Mouse (Mus musculus) kidney, adult 2 months (tissue): Measurements from ENCODE around the gene Wdr1. TPM values are rescaled to one million over a fixed set of nuclear protein-coding genes. Genes with fewer than 3 reads are reported as not detected.

Experiments
- DNase-seq: peaks from one replicate; pipeline ENCODE4 v3.0.0; 2021
- H3K27ac ChIP-seq: fragments of 200-500 bp; 2 replicates; pipeline ENCODE4 v1.5.1; 2012; ENCODE audit warnings: low read depth, low read length, control low read depth, inconsistent platforms; ENCODE audit not compliant: insufficient read depth
- H3K27me3 ChIP-seq: fragments of 200-500 bp; replicated peaks from 2 replicates; pipeline ENCODE4 v1.6.1; 2012; ENCODE audit warnings: mild to moderate bottlenecking, moderate library complexity, low read length, inconsistent platforms; ENCODE audit not compliant: control insufficient read depth, insufficient read depth
- H3K36me3 ChIP-seq: fragments of 200-500 bp; 2 replicates; pipeline ENCODE4 v1.6.1; 2012; ENCODE audit warnings: mild to moderate bottlenecking, moderate library complexity, low read length, inconsistent platforms; ENCODE audit not compliant: control insufficient read depth, insufficient read depth
- H3K4me1 ChIP-seq: fragments of 200-500 bp; 2 replicates; pipeline ENCODE4 v1.6.1; 2011; ENCODE audit warnings: low read length; ENCODE audit not compliant: control insufficient read depth, insufficient read depth
- H3K4me3 ChIP-seq: fragments of 200-500 bp; 2 replicates; pipeline ENCODE4 v1.5.1; 2011; ENCODE audit warnings: mild to moderate bottlenecking, low read depth, low read length, control low read depth; ENCODE audit not compliant: insufficient read depth
- CTCF ChIP-seq: fragments of 200-500 bp; conservative IDR thresholded peaks from 2 replicates; pipeline ENCODE4 v1.5.1; 2011; ENCODE audit warnings: low read depth, mild to moderate bottlenecking, control low read depth, low read length, moderate library complexity, mixed read lengths; ENCODE audit not compliant: insufficient read depth, insufficient read length
- POLR2A ChIP-seq: fragments of 200-500 bp; IDR thresholded peaks from one replicate; pipeline ENCODE4 v1.6.1; 2011; ENCODE audit warnings: low read depth, low read length, control low read depth
- WGBS: fragments of 180-500 bp; shearing (Covaris S2); methylation state at CpG from one replicate; pipeline ENCODE4 v1.1.7; 2018; 5-methylcytosine and 5-hydroxymethylcytosine counted together
- polyA plus RNA-seq: library from polyadenylated mRNA; depleted of rRNA; stranded (reverse); fragments of >200 nt; gene quantifications from 2 replicates; pipeline ENCODE4 v1.2.3, GENCODE M21; 2012

The Wdr1 gene
- polyA plus RNA-seq, 1 experiment: 122 TPM

DNA sequence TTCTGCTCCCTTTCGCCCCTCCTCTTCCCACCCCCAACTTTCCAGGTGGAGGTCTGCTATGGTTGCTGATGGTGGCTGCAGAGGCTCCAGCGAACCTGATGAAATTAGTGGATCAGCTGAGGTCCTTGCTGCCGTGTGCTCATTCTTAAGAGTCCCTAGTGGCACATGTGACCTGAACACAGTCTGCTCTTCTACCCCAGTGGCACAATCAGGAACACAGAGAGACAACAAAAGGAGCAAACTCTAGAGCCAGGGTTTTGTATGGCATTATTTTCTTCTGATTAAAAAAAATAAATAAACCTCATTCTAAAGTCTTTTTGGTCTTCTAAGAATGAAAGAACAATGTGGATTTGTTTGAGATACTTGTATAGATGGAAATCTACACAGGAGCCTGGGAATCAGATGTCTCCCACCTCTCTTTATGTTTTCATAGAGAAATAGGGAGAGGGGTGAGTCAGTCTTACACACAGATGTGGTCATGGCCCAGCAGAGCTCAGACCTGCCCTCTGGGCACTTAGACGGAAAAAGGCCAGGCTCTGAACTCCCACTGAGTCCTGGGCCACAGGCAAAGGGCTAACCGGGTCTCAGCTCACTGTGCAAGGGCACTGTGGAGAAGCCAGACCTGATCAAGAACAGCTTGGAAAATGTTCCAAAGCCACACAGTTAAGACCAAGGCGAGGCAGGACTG, 58.1 kb downstream of the Wdr1 start:
- no peak overlapping the region for H3K27ac ChIP-seq
- 68% methylated on average over 6 of the region's 6 CpGs for WGBS
- DNase-seq: no peak

GRCm38 (mm10) chr5:38504116-38504515, 58.9 kb downstream of the Wdr1 start:
- DNase-seq: no peak
- WGBS: 70% methylated on average over 1 of the region's 1 CpGs
- H3K4me1 ChIP-seq: no peaks in the 10 kb centered on the region
- H3K36me3 ChIP-seq: no peaks in the 10 kb centered on the region
- H3K4me3 ChIP-seq: no peak overlapping the region
- H3K27me3 ChIP-seq: no peaks in the 10 kb centered on the region
- TF ChIP-seq CTCF (no peak), POLR2A (no peak)
- no peak overlapping the region for H3K27ac ChIP-seq

More for the DNA sequence above, 58.1 kb downstream of the Wdr1 start:
- H3K4me1 ChIP-seq: no peaks in the 10 kb centered on the region
- H3K27me3 ChIP-seq: no peaks in the 10 kb centered on the region
- no peak overlapping the region for H3K4me3 ChIP-seq
- TF ChIP-seq CTCF (no peak), POLR2A (no peak)
- H3K36me3 ChIP-seq: no peaks in the 10 kb centered on the region

GRCm38 (mm10) chr5:38502992-38503391, 60.0 kb downstream of the Wdr1 start, which contains the start of gene Slc2a9:
Gene Slc2a9 (minus strand): TSS chr5:38503143.
- Histone ChIP-seq H3K27me3 (no peaks in the 10 kb centered on the region), H3K4me3 (no peak within 1 kb of the TSS), H3K36me3 (no peaks in the 10 kb centered on the region), H3K27ac (no peak within 1 kb of the TSS), H3K4me1 (no peaks in the 10 kb centered on the region)
- DNase-seq: no peak
- TF ChIP-seq CTCF: no peak
- no peak for TF ChIP-seq POLR2A
- WGBS: 87% methylated on average over 4 of the region's 4 CpGs

GRCm38 (mm10) chr5:38500043-38500442, 63.0 kb downstream of the Wdr1 start:
- WGBS: 80% methylated on average over 8 of the region's 8 CpGs
- Histone ChIP-seq H3K4me3 (no peak overlapping the region), H3K4me1 (0 out of 2 replicates have a peak, but pooled peaks cover 2% of the 10 kb centered on the region), H3K36me3 (no peaks in the 10 kb centered on the region), H3K27me3 (no peaks in the 10 kb centered on the region), H3K27ac (no peak overlapping the region)
- TF ChIP-seq POLR2A: no peak
- no peak for TF ChIP-seq CTCF
- no peak for DNase-seq

DNA sequence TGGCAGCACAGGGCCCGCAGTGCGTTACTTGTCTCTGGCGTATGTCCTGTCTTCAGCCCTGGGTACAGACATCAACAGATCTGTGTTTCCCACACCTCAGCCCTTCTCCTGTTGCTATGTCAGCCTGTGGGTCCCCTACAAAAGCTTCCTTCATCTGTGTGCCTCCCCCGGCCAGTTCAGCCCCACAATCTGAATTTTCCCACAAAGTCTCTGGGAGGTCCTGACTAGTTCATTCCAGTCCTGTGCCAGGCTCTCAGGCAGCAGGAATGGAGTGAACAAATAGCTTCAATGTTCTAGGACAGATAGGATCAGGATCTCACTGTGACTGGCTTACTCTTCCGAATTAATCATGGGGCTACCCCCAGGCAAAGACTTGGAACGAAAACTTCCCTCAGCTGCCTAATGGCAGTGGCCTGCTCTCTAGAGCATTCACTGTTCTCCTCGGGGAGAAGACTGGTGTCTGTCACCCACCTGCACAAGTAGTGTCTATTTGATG, 63.7 kb downstream of the Wdr1 start:
- H3K27ac ChIP-seq: peak overlapping the region; percentile 40; the same call in 1 of the 2 replicates
- H3K27me3 ChIP-seq: no peaks in the 10 kb centered on the region
- DNase-seq: no peak
- H3K4me3 ChIP-seq: no peak overlapping the region
- 78% methylated on average over 7 of the region's 7 CpGs for WGBS
- H3K36me3 ChIP-seq: no peaks in the 10 kb centered on the region
- 0 out of 2 replicates have a peak, but pooled peaks cover 2% of the 10 kb centered on the region for H3K4me1 ChIP-seq
- TF ChIP-seq CTCF (no peak), POLR2A (no peak)

GRCm38 (mm10) chr5:38498479-38498878, 64.5 kb downstream of the Wdr1 start:
- TF ChIP-seq CTCF (no peak), POLR2A (no peak)
- no peak overlapping the region for H3K27ac ChIP-seq
- DNase-seq: peak; percentile 68
- 27% methylated on average over 5 of the region's 5 CpGs for WGBS
- H3K4me1 ChIP-seq: 0 out of 2 replicates have a peak, but pooled peaks cover 2% of the 10 kb centered on the region
- H3K27me3 ChIP-seq: no peaks in the 10 kb centered on the region
- no peak overlapping the region for H3K4me3 ChIP-seq
- H3K36me3 ChIP-seq: no peaks in the 10 kb centered on the region

DNA sequence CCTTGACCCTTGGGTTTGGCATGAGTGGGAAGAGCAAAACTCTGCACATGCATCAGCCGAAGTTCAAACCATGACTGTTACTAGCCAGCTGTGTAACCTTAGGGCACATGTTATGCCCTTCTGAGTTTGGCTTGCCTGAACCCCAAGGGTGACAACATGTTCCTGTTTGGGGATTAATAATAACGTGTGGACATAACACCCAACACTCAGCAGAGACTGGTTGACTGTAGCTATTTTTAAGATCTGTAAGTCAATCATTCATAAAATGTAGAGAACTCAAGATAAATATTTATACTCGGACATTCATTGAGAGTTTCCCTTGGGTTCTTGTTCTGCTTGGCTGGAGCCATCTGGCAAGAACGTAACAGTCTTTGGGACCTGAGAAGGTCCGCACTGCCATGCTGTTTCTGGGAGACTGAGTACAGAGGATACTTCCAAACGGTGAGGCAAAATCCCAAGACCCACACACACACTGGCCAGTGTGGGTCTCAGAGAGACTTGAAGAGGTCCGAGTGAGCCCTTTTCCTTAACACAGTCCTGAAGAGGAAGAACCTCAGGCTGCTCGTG, 66.4 kb downstream of the Wdr1 start:
- 33% methylated on average over 8 of the region's 8 CpGs for WGBS

More for the DNA sequence above, 66.4 kb downstream of the Wdr1 start:
- DNase-seq: peak; percentile 73
- Histone ChIP-seq H3K4me3 (no peak overlapping the region), H3K27me3 (no peaks in the 10 kb centered on the region), H3K36me3 (no peaks in the 10 kb centered on the region), H3K4me1 (0 out of 2 replicates have a peak, but pooled peaks cover 2% of the 10 kb centered on the region), H3K27ac (no peak overlapping the region)
- TF ChIP-seq CTCF (no peak), POLR2A (no peak)
